Mouse (Mus musculus) embryonic facial prominence, embryonic 14.5 days (tissue): Measurements from ENCODE around the gene Ccdc124. TPM values are rescaled to one million over a fixed set of nuclear protein-coding genes. Genes with fewer than 3 reads are reported as not detected.

Experiments used
- ATAC-seq: fragments of 200-750 bp; cut with Nextera tagmentation; 2 replicates; pipeline ENCODE4 v1.8.0; 2017; ENCODE audit warnings: low read depth, moderate number of reproducible peaks, moderate TSS enrichment
- DNase-seq: peaks from one replicate; pipeline ENCODE4 v3.0.0-alpha.2; 2015; ENCODE audit warnings: low spot score
- H3K27ac ChIP-seq: fragments of 300-500 bp; sonication (generic); replicated peaks from 2 replicates; pipeline ENCODE4 v1.5.1; 2014; ENCODE audit warnings: low read depth, mild to moderate bottlenecking, low read length, moderate library complexity
- H3K27me3 ChIP-seq: fragments of 300-500 bp; sonication (generic); replicated peaks from 2 replicates; pipeline ENCODE4 v1.6.1; 2014; ENCODE audit warnings: low read length; ENCODE audit not compliant: control insufficient read depth, insufficient read depth
- H3K36me3 ChIP-seq: fragments of 300-500 bp; sonication (generic); 2 replicates; pipeline ENCODE4 v1.6.1; 2014; ENCODE audit warnings: low read length, mixed read lengths; ENCODE audit not compliant: control insufficient read depth, insufficient read depth
- H3K4me1 ChIP-seq: fragments of 300-500 bp; sonication (generic); 2 replicates; pipeline ENCODE4 v1.6.1; 2014; ENCODE audit warnings: antibody characterized with exemption, low read length; ENCODE audit not compliant: control insufficient read depth, insufficient read depth
- H3K4me2 ChIP-seq: fragments of 300-500 bp; sonication (generic); 2 replicates; pipeline ENCODE4 v1.6.1; 2014; ENCODE audit warnings: low read depth, mild to moderate bottlenecking, low read length, moderate library complexity, mixed read lengths
- H3K4me3 ChIP-seq: fragments of 300-500 bp; sonication (generic); 2 replicates; pipeline ENCODE4 v1.5.1; 2014; ENCODE audit warnings: low read depth, mild to moderate bottlenecking, low read length
- H3K9ac ChIP-seq: fragments of 300-500 bp; sonication (generic); 2 replicates; pipeline ENCODE4 v1.6.1; 2014; ENCODE audit warnings: low read depth, mild to moderate bottlenecking, low read length, moderate library complexity, mixed read lengths
- H3K9me3 ChIP-seq: fragments of 300-500 bp; sonication (generic); 2 replicates; pipeline ENCODE4 v1.6.1; 2016; ENCODE audit warnings: low read length; ENCODE audit not compliant: control insufficient read depth
- WGBS: fragments of 180-500 bp; shearing (Covaris S2); extraction: QIAGEN DNeasy Blood & Tissue Kit; methylation state at CpG from one replicate; pipeline ENCODE4 v1.1.7; 2014; 5-methylcytosine and 5-hydroxymethylcytosine counted together
- polyA plus RNA-seq: library from polyadenylated mRNA; unstranded; fragments of >200 nt; fragmentation: Nextera tagmentation; extraction: Ambion mirVana; gene quantifications from 2 replicates; pipeline ENCODE4 v1.2.1, GENCODE M21; 2014

The Ccdc124 gene
- polyA plus RNA-seq: 87.1 and 91.3 TPM in 2 replicates

DNA sequence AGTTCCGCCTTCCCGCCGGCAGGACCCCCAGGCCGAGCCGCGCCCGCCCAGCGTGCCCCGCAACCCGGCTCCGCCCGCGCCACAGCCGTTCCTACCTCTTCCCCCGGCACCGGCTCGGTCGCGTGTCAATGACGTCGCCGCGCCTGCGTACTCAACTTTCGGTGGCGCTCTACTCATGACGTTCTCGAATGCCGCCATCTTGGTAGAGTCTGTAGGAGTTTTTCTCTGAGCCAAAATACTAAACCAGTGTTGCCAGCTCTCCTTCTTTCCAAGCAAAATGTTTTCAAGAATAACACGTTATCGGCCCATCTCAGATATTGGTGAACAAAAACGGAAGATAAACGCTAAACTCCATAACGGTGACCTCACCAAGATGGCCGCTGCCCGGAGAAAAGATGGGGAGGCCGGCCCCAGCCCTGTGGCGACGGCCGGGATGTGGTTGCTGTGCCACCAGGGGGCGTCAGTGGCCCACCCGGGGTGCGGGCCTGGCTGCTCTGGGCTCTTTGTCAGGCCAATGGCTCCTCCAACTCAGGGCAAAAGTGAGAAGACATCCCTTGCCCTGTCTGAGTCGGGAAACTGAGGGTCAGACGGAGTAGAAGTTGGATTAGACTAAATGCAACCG, at the start of gene Ccdc124:
TSS of gene Ccdc124 (minus strand) at position 572 of the 622 bp plus-strand sequence.
- whole genome bisulfite sequencing: 2% methylated on average over 43 of the region's 46 CpGs

DNA sequence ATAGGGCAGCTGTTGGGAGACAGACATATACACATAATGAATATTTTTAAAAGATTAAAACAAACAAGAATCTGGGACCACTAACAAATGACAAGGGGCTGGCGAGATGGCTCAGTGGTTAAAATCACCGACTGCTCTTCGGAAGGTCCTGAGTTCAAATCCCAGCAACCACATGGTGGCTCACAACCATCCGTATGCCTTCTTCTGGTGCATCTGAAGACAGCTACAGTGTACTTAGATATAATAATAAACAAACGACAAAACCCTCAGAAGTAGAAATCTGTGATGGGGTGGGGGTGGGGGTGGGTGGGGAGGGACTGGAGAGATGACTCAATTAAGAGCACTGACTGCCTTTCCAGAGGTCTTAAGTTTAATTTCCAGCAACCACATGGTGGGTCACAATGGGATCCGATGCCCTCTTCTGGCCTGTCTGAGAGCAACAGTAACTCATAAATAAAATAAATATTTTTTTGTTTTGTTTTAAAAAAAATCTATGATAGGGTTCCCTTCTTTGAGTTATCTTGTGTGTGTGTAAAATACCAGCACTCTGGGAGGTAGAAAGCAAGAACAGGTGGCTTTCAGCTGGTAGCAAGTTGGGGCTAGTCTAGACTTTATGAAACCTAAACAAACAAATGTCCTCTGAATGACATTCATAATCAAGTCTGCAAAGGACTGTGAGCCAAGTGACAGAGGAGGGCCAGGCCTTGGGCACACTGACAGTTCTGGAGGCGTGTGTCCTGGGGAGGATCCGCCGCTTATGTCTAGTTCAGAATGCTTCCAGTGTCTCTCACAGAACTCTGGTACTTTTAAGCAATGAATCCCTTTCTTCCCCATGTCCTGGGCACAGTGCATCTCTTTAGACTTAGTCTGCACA, 46.6 kb upstream of the Ccdc124 start:
- Histone ChIP-seq H3K9ac (no peak overlapping the region), H3K4me3 (no peak overlapping the region), H3K4me2 (no peak overlapping the region), H3K4me1 (no peaks in the 10 kb centered on the region), H3K27ac (no peak overlapping the region), H3K36me3 (peaks cover 48% of the 10 kb centered on the region), H3K27me3 (no peaks in the 10 kb centered on the region), H3K9me3 (no peaks in the 10 kb centered on the region)
- WGBS: 89% methylated on average over 9 of the region's 9 CpGs
- DNase-seq: no peak
- ATAC-seq: no peak

More for the DNA sequence above, at the start of gene Ccdc124:
- H3K27ac ChIP-seq: peak within 1 kb of the TSS; percentile 94
- no peaks in the 10 kb centered on the region for H3K36me3 ChIP-seq
- peaks cover 5% of the 10 kb centered on the region; the same call in 1 of the 2 replicates for H3K4me1 ChIP-seq
- no peaks in the 10 kb centered on the region for H3K27me3 ChIP-seq
- H3K9ac ChIP-seq: peak within 1 kb of the TSS; percentile 81
- H3K4me2 ChIP-seq: peak within 1 kb of the TSS; percentile 81
- peak; percentile 93 for ATAC-seq
- H3K4me3 ChIP-seq: peak within 1 kb of the TSS; percentile 90
- H3K9me3 ChIP-seq: no peaks in the 10 kb centered on the region
- peak; percentile 97 for DNase-seq

DNA sequence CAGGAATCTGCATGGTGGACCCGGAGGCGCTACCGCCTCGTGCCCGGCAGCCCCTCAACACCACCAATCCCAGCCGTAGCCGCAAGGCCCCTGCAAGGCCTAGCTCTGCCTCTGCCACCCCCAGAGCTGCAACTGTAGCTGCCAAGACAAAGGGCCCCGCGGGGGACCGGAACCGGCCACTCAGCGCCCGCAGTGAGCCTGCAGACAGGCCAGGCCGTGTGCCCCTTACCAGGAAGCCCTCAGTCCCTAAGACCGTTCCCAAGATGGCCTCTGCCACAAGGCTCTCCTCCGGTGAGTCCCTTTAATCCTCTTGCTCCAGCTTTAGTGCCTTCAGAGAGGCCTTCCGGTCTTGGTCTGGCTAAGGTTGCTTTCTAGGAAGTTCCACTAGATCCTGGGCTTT, 41.0 kb upstream of the Ccdc124 start:
- H3K4me3 ChIP-seq: no peak overlapping the region
- H3K4me2 ChIP-seq: no peak overlapping the region
- H3K4me1 ChIP-seq: no peaks in the 10 kb centered on the region
- WGBS: 94% methylated on average over 14 of the region's 17 CpGs
- no peaks in the 10 kb centered on the region for H3K9me3 ChIP-seq
- H3K27me3 ChIP-seq: no peaks in the 10 kb centered on the region
- H3K9ac ChIP-seq: no peak overlapping the region
- H3K36me3 ChIP-seq: peaks cover 86% of the 10 kb centered on the region
- no peak for DNase-seq
- H3K27ac ChIP-seq: no peak overlapping the region
- ATAC-seq: no peak

DNA sequence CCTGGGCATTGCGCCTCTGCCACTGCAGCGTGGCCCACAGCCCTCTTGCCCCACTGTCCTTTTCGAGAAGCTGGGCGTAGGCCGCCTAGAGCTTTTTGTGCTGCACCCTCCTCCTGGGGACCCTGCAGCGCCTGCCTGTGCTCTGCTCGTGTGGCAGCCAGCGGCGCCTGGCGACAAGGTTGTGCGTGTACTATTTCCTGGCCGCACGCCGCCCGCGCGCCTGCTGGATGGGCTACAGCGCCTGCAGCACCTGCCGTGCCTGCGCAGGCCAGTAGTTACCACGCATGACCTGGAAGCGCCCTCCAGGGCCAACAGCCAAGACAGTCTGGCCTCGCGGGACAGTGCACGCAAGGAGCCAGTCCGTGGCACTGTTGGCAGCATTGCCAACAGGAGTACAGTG, 39.8 kb upstream of the Ccdc124 start:
- Histone ChIP-seq H3K4me2 (no peak overlapping the region), H3K27ac (no peak overlapping the region), H3K9me3 (no peaks in the 10 kb centered on the region), H3K27me3 (no peaks in the 10 kb centered on the region), H3K36me3 (peaks cover 81% of the 10 kb centered on the region), H3K4me3 (no peak overlapping the region), H3K4me1 (no peaks in the 10 kb centered on the region), H3K9ac (no peak overlapping the region)
- WGBS: 95% methylated on average over 26 of the region's 26 CpGs
- no peak for ATAC-seq
- DNase-seq: no peak

DNA sequence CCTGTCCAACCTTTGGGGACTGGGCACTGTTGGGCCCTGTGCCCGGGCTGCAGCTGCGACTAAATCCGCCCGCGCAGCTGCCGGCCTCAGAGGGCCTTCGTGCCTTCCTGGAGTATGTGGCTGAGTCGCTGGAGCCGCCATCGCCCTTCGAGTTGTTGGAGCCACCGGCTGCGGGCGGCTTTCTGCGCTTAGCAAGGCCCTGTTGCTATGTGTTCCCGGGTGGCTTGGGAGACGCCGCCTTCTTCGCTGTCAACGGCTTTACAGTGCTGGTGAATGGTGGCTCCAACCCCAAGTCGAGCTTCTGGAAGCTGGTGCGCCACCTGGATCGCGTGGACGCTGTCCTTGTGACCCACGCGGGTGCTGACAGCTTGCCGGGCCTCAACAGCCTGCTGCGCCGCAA, 39.2 kb upstream of the Ccdc124 start:
- Histone ChIP-seq H3K27ac (no peak overlapping the region), H3K36me3 (peaks cover 75% of the 10 kb centered on the region), H3K27me3 (no peaks in the 10 kb centered on the region), H3K9me3 (no peaks in the 10 kb centered on the region), H3K9ac (no peak overlapping the region), H3K4me1 (no peaks in the 10 kb centered on the region), H3K4me2 (no peak overlapping the region), H3K4me3 (no peak overlapping the region)
- DNase-seq (no peak), ATAC-seq (no peak)
- 92% methylated on average over 28 of the region's 30 CpGs for WGBS

DNA sequence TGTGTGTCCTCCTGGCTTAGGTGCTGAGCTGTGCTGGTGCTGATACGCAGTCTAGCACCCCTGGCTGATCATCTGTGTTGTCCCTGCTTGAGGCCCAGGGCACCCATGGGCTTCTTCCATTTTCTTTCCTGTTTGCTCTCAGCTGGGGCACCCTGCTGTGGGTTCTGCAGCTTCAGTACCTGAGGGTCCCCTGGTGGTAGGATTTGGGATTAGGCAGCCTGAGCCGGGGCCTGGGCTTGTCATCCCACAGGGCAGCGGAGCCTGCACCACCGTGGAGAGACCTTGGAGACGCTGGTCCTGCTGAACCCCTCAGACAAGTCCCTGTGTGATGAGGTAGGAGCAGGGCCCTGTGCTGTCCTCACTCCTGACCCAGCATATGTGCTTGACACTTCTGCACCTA, 37.9 kb upstream of the Ccdc124 start:
- no peaks in the 10 kb centered on the region for H3K9me3 ChIP-seq
- DNase-seq (no peak), ATAC-seq (no peak)
- H3K27ac ChIP-seq: no peak overlapping the region
- peaks cover 62% of the 10 kb centered on the region for H3K36me3 ChIP-seq
- H3K27me3 ChIP-seq: no peaks in the 10 kb centered on the region
- no peak overlapping the region for H3K4me3 ChIP-seq
- H3K4me1 ChIP-seq: peaks cover 6% of the 10 kb centered on the region
- no peak overlapping the region for H3K9ac ChIP-seq
- WGBS: 76% methylated on average over 5 of the region's 5 CpGs
- no peak overlapping the region for H3K4me2 ChIP-seq

DNA sequence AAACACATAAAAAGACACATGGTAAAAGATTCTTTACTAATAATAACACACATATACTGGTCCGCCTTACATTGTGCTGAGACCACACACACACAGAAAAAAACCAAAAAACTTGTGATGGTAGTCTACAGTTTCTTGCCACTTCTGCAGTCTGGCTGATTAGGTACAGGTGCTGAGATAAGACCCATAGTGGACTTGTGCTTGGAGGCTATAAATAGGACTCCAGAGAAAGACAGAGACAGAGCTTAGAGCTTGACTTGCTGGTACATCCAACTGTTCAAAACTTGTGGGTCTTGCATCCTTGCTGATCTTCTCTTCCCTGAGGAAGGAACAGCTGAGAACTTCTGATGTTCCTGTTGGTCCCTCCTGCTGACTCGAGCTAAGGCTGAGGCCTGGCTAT, 33.8 kb upstream of the Ccdc124 start:
- Histone ChIP-seq H3K36me3 (peaks cover 21% of the 10 kb centered on the region), H3K4me3 (no peak overlapping the region), H3K4me2 (no peak overlapping the region), H3K9me3 (no peaks in the 10 kb centered on the region), H3K4me1 (peaks cover 11% of the 10 kb centered on the region), H3K27ac (no peak overlapping the region), H3K27me3 (0 out of 2 replicates have a peak, but pooled peaks cover 4% of the 10 kb centered on the region), H3K9ac (no peak overlapping the region)
- ATAC-seq: no peak
- WGBS: 84% methylated on average over 2 of the region's 2 CpGs
- no peak for DNase-seq

DNA sequence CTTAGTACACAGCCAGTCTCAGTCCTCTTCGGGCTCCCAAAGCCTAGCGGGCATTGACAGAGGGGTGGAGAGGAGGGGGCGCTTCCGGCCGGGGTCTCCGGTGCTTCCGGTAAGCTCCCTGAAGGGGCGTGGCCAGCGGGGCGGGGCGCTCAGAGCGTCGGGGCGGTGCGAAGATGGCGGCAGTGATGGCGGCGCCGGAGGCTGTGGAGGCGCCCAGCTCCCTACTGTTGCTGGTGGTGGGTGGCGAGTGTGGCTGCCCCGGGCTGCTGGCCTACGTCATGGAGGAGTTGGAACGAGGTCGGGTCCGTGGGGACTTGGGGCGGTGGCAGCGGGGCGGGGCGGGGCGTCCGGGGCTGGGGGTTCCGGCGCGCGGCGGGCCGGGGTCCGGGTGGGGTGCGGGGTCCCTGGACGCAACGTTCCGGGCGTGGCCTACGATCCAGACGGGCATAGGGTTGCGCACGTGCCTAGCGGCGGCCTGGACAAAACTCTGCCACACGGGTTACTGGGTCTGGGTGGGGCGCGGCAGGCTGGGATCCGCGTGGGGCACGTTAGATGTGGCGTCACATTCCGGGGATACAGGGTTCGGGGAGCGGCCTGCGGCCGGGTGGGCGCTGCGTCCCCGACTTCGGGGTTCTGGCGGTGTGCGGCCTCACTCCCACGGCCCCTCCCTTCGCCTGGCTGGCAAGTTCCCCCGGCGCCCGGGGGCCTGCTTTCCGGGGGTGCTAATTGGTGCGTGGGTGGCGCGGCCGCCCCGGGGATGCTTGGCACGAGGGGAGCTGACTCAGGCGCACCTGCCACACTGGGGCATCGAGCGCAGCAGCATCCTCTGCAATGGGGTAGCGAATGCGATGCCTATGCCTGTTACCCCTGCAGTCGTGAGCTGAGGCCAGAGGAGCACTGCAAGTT, 32.3 kb upstream of the Ccdc124 start, which contains the start of gene Map1s:
TSS of gene Map1s (plus strand) at position 102 of the 906 bp plus-strand sequence.
- peak within 1 kb of the TSS; percentile 84 for H3K4me3 ChIP-seq
- no peaks in the 10 kb centered on the region for H3K9me3 ChIP-seq
- WGBS: under 1% methylated on average over 32 of the region's 86 CpGs
- peak within 1 kb of the TSS; percentile 93 for H3K4me2 ChIP-seq
- DNase-seq (peak; percentile 95), ATAC-seq (peak; percentile 95)
- peaks cover 11% of the 10 kb centered on the region for H3K4me1 ChIP-seq
- 0 out of 2 replicates have a peak, but pooled peaks cover 7% of the 10 kb centered on the region for H3K36me3 ChIP-seq
- H3K9ac ChIP-seq: peak within 1 kb of the TSS; percentile 90
- H3K27ac ChIP-seq: peak within 1 kb of the TSS; percentile 93
- H3K27me3 ChIP-seq: 0 out of 2 replicates have a peak, but pooled peaks cover 4% of the 10 kb centered on the region
